Mouse (Mus musculus) c-Kit-negative CD71-positive TER-119-positive erythroid progenitor cells, embryonic 14.5 days (primary cell): Measurements from ENCODE around the gene Polr1c.

Experiments
- DNase-seq: peaks from one replicate; pipeline ENCODE4 v3.0.0-alpha.2; 2013; ENCODE audit warnings: low read depth, low spot score

Gene Polr1c

GRCm38 (mm10) chr17:46247512-46248188 is at the start of gene Polr1c, which contains the start of gene Yipf3:
TSS of gene Polr1c (minus strand) at chr17:46248054.
TSS of gene Yipf3 (plus strand) at chr17:46248080.
- peak; percentile 80 for DNase-seq

- no peak for DNase-seq
Observed at GRCm38 (mm10) chr17:46297028-46297363, 49.1 kb upstream of the Polr1c start.

GRCm38 (mm10) chr17:46296601-46297000 is 48.7 kb upstream of the Polr1c start:
- no peak for DNase-seq

- no peak for DNase-seq
Observed at GRCm38 (mm10) chr17:46287678-46288095, 39.8 kb upstream of the Polr1c start.

GRCm38 (mm10) chr17:46285407-46285806 is 37.6 kb upstream of the Polr1c start:
- DNase-seq = no peak

- no peak for DNase-seq
Observed at GRCm38 (mm10) chr17:46284653-46285052, 36.8 kb upstream of the Polr1c start.

- no peak for DNase-seq
Observed at GRCm38 (mm10) chr17:46283911-46284310, 36.1 kb upstream of the Polr1c start.

- DNase-seq = no peak
Observed at GRCm38 (mm10) chr17:46283140-46283539, 35.3 kb upstream of the Polr1c start.

GRCm38 (mm10) chr17:46282483-46283123 is 34.7 kb upstream of the Polr1c start, which contains the start of gene Tjap1:
TSS of gene Tjap1 (minus strand) at chr17:46283026.
- DNase-seq = peak; percentile 75

GRCm38 (mm10) chr17:46278011-46278765 is 30.3 kb upstream of the Polr1c start:
- no peak for DNase-seq

- DNase-seq = no peak
Observed at GRCm38 (mm10) chr17:46277586-46277985, 29.7 kb upstream of the Polr1c start.

- DNase-seq = no peak
Observed at GRCm38 (mm10) chr17:46275506-46275905, 27.7 kb upstream of the Polr1c start.

GRCm38 (mm10) chr17:46275034-46275433 is 27.2 kb upstream of the Polr1c start:
- no peak for DNase-seq

GRCm38 (mm10) chr17:46274465-46274864 is 26.6 kb upstream of the Polr1c start:
- DNase-seq = no peak

- DNase-seq = no peak
Observed at GRCm38 (mm10) chr17:46273803-46274236, 26.0 kb upstream of the Polr1c start.

GRCm38 (mm10) chr17:46272675-46273074 is 24.8 kb upstream of the Polr1c start:
- DNase-seq = no peak

- no peak for DNase-seq
Observed at GRCm38 (mm10) chr17:46272058-46272457, 24.2 kb upstream of the Polr1c start.

GRCm38 (mm10) chr17:46269771-46270534 is 22.1 kb upstream of the Polr1c start:
- no peak for DNase-seq

- no peak for DNase-seq
Observed at GRCm38 (mm10) chr17:46268026-46268720, 20.3 kb upstream of the Polr1c start.

- no peak for DNase-seq
Observed at GRCm38 (mm10) chr17:46267511-46267910, 19.7 kb upstream of the Polr1c start.

GRCm38 (mm10) chr17:46266986-46267385 is 19.1 kb upstream of the Polr1c start:
- no peak for DNase-seq
